Mouse (Mus musculus) common myeloid progenitor, adult 5-6 weeks (primary cell): ENCODE results near the gene Trmt112. TPM values are rescaled to one million over a fixed set of nuclear protein-coding genes. Genes with fewer than 3 reads are reported as not detected.

Source experiments
- ATAC-seq: replicated peaks from 2 replicates; pipeline ENCODE4 v1.8.0; 2016; ENCODE audit warnings: low read depth, mild to moderate bottlenecking, moderate TSS enrichment, inconsistent platforms; ENCODE audit not compliant: poor library complexity, severe bottlenecking
- total RNA-seq: library from RNA; stranded (forward); fragments of 200-1000, 187-1606 nt; gene quantifications from 2 replicates; pipeline ENCODE4 v1.2.3, GENCODE M21; 2017

The Trmt112 gene
- total RNA-seq, 1 experiment from 2014 or later, result 275 TPM

GRCm38 (mm10) chr19:6924461-6925306 lies 15.2 kb downstream of the Trmt112 start:
- ATAC-seq, result no peak

- ATAC-seq, result no peak
Measured at GRCm38 (mm10) chr19:6925307-6925573, 15.7 kb downstream of the Trmt112 start, which contains the start of gene Catsperz. TSS of gene Catsperz (minus strand) at chr19:6925380.

GRCm38 (mm10) chr19:6925611-6926329 lies 16.3 kb downstream of the Trmt112 start:
- ATAC-seq, result no peak

GRCm38 (mm10) chr19:6926559-6927255 lies 17.2 kb downstream of the Trmt112 start:
- ATAC-seq, result no peak

- ATAC-seq, result no peak
Measured at GRCm38 (mm10) chr19:6928080-6928479, 18.6 kb downstream of the Trmt112 start.

GRCm38 (mm10) chr19:6931002-6931401 lies 21.5 kb downstream of the Trmt112 start:
- ATAC-seq, result no peak

- no peak for ATAC-seq
Measured at GRCm38 (mm10) chr19:6932018-6932417, 22.5 kb downstream of the Trmt112 start.

- no peak for ATAC-seq
Measured at GRCm38 (mm10) chr19:6933102-6933435, 23.6 kb downstream of the Trmt112 start.

- peak; percentile 55 for ATAC-seq
Measured at GRCm38 (mm10) chr19:6933436-6934194, 24.1 kb downstream of the Trmt112 start.

- ATAC-seq, result no peak
Measured at GRCm38 (mm10) chr19:6934195-6934977, 24.9 kb downstream of the Trmt112 start, which contains the start of gene Kcnk4. TSS of gene Kcnk4 (minus strand) at chr19:6934515.

- ATAC-seq, result 0 out of 2 replicates have a peak, but pooled peaks have one; percentile 33
Measured at GRCm38 (mm10) chr19:6936299-6936698, 26.8 kb downstream of the Trmt112 start.

GRCm38 (mm10) chr19:6937541-6938465 lies 28.3 kb downstream of the Trmt112 start:
- ATAC-seq, result no peak

- ATAC-seq, result no peak
Measured at GRCm38 (mm10) chr19:6939106-6940002, 29.9 kb downstream of the Trmt112 start.

- no peak for ATAC-seq
Measured at GRCm38 (mm10) chr19:6940396-6941351, 31.2 kb downstream of the Trmt112 start.

GRCm38 (mm10) chr19:6941372-6942248 lies 32.1 kb downstream of the Trmt112 start, which contains the start of gene Bad:
TSS of gene Bad (plus strand) at chr19:6941861.
- ATAC-seq, result peak; percentile 76
